Mouse (Mus musculus) brain, adult 2 months (tissue): Measurements from ENCODE around the gene Gm10912.
"Not testable (repeated sequence)": the region's sequence is repeated elsewhere in the genome, so short reads cannot be mapped to it uniquely, and the experiment has no call there.

ENCODE experiments used
- DNase-seq: peaks from one replicate; pipeline ENCODE4 v3.0.0; 2011; ENCODE audit warnings: low read depth, low spot score

The Gm10912 gene

GRCm38 (mm10) chr2:104068450-104068849 lies 2.8 kb downstream of the Gm10912 start, which contains the start of gene Gm10799:
TSS of gene Gm10799 (minus strand) at chr2:104068550.
- DNase-seq, result not testable (repeated sequence)

- DNase-seq, result peak; percentile 62
Observed at GRCm38 (mm10) chr2:104069704-104070185, 4.1 kb downstream of the Gm10912 start, which contains the start of gene Cd59b. TSS of gene Cd59b (plus strand) at chr2:104069849.

- not testable (repeated sequence) for DNase-seq
Observed at GRCm38 (mm10) chr2:104078285-104078684, 12.7 kb downstream of the Gm10912 start.

GRCm38 (mm10) chr2:104081436-104082050 lies 15.9 kb downstream of the Gm10912 start:
- DNase-seq, result not testable (repeated sequence)

GRCm38 (mm10) chr2:104082474-104082873 lies 16.8 kb downstream of the Gm10912 start:
- DNase-seq, result no peak

GRCm38 (mm10) chr2:104084027-104084426 lies 18.4 kb downstream of the Gm10912 start:
- DNase-seq, result not testable (repeated sequence)

GRCm38 (mm10) chr2:104087562-104087961 lies 21.9 kb downstream of the Gm10912 start:
- DNase-seq, result not testable (repeated sequence)

GRCm38 (mm10) chr2:104093305-104093704 lies 27.7 kb downstream of the Gm10912 start:
- no peak for DNase-seq

- peak; percentile 59 for DNase-seq
Observed at GRCm38 (mm10) chr2:104095741-104096213, 30.2 kb downstream of the Gm10912 start, which contains the start of gene Cd59a. TSS of gene Cd59a (plus strand) at chr2:104095801.

GRCm38 (mm10) chr2:104096256-104096655 lies 30.6 kb downstream of the Gm10912 start:
- DNase-seq, result no peak

- DNase-seq, result not testable (repeated sequence)
Observed at GRCm38 (mm10) chr2:104096796-104097195, 31.2 kb downstream of the Gm10912 start.

GRCm38 (mm10) chr2:104097396-104097795 lies 31.8 kb downstream of the Gm10912 start:
- not testable (repeated sequence) for DNase-seq

- DNase-seq, result no peak
Observed at GRCm38 (mm10) chr2:104098529-104099230, 33.1 kb downstream of the Gm10912 start.

- no peak for DNase-seq
Observed at GRCm38 (mm10) chr2:104099231-104099585, 33.6 kb downstream of the Gm10912 start.

GRCm38 (mm10) chr2:104099946-104100345 lies 34.3 kb downstream of the Gm10912 start:
- no peak for DNase-seq

GRCm38 (mm10) chr2:104104800-104105199 lies 39.2 kb downstream of the Gm10912 start:
- DNase-seq, result no peak

GRCm38 (mm10) chr2:104109021-104109420 lies 43.4 kb downstream of the Gm10912 start:
- DNase-seq, result not testable (repeated sequence)

- DNase-seq, result no peak
Observed at GRCm38 (mm10) chr2:104109528-104109927, 43.9 kb downstream of the Gm10912 start.

GRCm38 (mm10) chr2:104110031-104110430 lies 44.4 kb downstream of the Gm10912 start:
- DNase-seq, result no peak

- DNase-seq, result not testable (repeated sequence)
Observed at GRCm38 (mm10) chr2:104111170-104111797, 45.7 kb downstream of the Gm10912 start.

GRCm38 (mm10) chr2:104113563-104113962 lies 47.9 kb downstream of the Gm10912 start:
- DNase-seq, result not testable (repeated sequence)

- no peak for DNase-seq
Observed at GRCm38 (mm10) chr2:104114898-104115297, 49.3 kb downstream of the Gm10912 start.
